Mouse (Mus musculus): ENCODE results near the gene Ccr5.

GRCm38 (mm10) chr9:124105196-124105595 lies 16.1 kb upstream of the Ccr5 start:
- TF ChIP-seq CTCF (conservative IDR thresholded peaks at IDR 0.05 in 1 of 2, IDR thresholded peaks at IDR 0.05 in 1 of 2; ENCODE audit: low read depth in 2 of 2, low read length in 2 of 2) (no peak), ZNF384 (IDR thresholded peaks at IDR 0.05; ENCODE audit: low read depth, low read length) (no peak), USF1 (IDR thresholded peaks at IDR 0.05; ENCODE audit: low read depth, low read length) (no peak), EP300 (IDR thresholded peaks at IDR 0.05; ENCODE audit: low read length) (no peak), POLR2A (IDR thresholded peaks at IDR 0.05; ENCODE audit: low read depth, low read length) (no peak), USF2 (conservative IDR thresholded peaks at IDR 0.05; ENCODE audit: low read depth, low read length) (no peak), IRF4 (IDR thresholded peaks at IDR 0.05; ENCODE audit: low read depth, low read length) (no peak), PAX5 (IDR thresholded peaks at IDR 0.05; ENCODE audit: low read length) (no peak), ZMIZ1 (IDR thresholded peaks at IDR 0.05; ENCODE audit: low read depth, low read length) (no peak), HCFC1 (IDR thresholded peaks at IDR 0.05; ENCODE audit: low read depth, low read length) (no peak), ZC3H11A (IDR thresholded peaks at IDR 0.05; ENCODE audit: low read depth, low read length) (no peak), MXI1 (IDR thresholded peaks at IDR 0.05; ENCODE audit: low read depth, low read length) (no peak), RAD21 (IDR thresholded peaks at IDR 0.05; ENCODE audit: low read depth, low read length) (no peak), TCF12 (IDR thresholded peaks at IDR 0.05; ENCODE audit: low read depth, low read length) (no peak)
